Mouse (Mus musculus) adrenal gland, postnatal 36 days (tissue): ENCODE data around the gene Hist1h3e. TPM values are rescaled to one million over a fixed set of nuclear protein-coding genes. Genes with fewer than 3 reads are reported as not detected.

Source experiments
- DNase-seq, 2 experiments: peaks; one replicate each; pipeline ENCODE4 v3.0.0; 2021; ENCODE audit warnings: mixed read lengths in 1 of 2
- total RNA-seq, 2 experiments: library from RNA; stranded (reverse); gene quantifications; 2 replicates each; pipeline ENCODE4 v1.2.3; 2021

Hist1h3e gene
- total RNA-seq, 2 experiments from 2014 or later, result 56.1 to 72.9 TPM

DNA sequence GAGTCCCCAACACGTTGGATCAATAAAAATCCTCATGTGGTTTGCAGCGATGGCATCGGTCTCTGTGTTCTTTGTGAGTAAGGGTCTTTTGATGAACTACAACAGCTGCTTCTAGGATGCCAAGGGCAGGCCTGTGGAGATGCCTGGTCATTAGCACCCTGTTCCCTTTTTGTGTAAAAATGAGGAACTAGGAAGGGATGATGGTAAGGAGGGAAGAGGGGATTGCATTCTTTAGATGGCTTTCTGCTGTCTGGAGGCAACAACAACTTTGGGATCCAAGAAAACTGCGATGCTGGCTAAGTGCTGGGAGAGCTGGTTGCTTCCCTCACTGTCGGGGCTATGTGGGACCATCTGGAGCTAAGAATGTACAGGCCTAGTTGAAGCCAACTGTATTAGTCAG is 23.9 kb downstream of the Hist1h3e start:
- DNase-seq, result no peak

DNA sequence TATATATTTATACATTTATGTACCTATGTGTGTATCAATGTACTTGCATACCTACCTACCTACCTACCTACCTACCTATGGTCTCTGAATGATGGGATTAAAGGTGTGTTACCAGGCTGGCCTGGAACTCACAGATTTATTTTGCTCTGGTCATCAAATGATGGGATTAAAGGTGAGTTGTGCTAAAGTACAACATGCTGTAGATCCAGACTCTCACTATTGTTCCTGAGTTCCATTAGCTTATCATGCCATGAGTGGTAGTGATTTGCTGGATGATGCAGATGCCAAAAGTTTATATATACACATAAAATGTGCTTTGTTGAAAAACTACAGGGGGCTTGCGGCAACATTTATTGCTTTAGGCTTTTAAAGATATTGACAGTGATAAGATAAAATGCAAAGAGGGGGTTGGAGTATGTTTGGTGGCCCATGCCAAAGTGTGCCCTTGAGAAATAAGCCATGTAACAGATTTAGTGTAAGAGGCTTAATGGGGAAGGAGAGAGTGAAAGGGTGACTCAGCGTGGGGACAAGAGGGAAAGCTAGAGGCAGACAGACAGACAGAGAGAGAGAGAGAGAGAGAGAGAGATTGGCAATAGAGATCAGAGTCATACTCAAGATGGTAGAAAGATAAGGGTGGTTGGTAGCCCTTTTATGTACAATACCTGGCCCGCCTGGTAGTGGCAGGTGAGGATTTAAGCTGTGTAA is 25.0 kb downstream of the Hist1h3e start:
- no peak for DNase-seq

DNA sequence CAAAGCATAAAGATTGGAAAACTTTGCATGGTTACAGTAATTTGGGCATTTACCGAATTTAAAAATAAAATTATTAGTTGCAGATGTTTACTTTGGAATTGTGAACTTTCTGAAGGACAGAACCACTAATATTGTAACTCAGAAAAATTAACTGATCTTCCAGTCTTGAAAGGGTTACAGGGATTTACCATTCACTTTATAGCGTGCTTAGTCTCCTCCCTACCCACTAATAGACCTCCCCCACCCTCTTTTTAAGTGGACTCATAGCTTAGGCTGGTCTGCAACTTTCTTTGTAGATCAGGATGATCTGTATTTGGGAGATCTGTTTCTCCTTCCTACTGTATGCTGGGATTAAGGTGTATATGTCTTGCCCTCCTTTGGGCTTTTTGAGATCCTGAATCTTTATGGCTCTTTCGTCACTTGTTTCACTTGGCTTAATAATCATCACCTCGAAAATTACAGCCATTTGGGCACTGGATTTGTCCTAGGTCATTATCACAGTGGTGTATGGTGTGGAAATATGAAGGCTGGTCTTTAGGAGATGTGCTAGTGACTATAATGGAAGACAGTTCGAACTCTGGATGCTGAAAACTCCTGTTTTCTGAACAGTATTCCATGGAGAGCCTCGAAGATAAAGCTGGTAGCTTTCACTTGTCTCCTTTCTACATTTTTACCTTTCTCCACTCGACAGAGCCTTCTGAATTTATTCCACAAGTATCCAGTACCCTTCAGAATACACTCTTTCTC is 25.9 kb downstream of the Hist1h3e start:
- DNase-seq, result no peak

DNA sequence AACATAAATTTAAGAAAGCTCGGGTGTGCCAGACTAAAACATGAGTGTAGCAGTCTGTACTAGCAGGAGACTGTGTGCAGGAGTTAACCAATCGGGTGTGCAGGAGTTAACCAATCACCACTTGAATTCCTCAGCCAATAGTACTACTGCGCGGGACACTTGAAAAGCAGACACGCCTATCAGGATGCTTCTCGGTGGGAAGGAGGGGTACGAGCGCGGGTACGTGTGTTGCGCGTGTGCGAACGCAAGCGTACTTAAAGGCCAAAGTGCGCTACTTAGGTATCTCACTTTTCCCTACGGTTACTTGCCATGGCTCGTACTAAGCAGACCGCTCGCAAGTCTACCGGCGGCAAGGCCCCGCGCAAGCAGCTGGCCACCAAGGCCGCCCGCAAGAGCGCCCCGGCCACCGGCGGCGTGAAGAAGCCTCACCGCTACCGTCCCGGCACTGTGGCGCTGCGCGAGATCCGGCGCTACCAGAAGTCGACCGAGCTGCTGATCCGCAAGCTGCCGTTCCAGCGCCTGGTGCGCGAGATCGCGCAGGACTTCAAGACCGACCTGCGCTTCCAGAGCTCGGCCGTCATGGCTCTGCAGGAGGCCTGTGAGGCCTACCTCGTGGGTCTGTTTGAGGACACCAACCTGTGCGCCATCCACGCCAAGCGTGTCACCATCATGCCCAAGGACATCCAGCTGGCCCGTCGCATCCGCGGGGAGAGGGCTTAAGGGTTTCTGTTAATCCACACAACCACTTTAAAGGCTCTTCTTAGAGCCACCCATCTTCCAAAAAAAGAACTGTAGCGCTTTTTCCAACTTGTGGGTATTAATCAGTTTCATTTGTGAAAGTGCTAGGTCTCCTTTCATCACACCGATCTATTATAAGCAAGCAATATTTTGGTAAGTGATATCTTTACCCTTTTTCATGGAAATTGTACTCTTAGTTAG is 26.8 kb downstream of the Hist1h3e start, which contains the start of gene Hist1h3g:
Gene Hist1h3g (plus strand): TSS at position 286 of the 939 bp plus-strand sequence.
- peak; percentile 85 to 88 for DNase-seq

DNA sequence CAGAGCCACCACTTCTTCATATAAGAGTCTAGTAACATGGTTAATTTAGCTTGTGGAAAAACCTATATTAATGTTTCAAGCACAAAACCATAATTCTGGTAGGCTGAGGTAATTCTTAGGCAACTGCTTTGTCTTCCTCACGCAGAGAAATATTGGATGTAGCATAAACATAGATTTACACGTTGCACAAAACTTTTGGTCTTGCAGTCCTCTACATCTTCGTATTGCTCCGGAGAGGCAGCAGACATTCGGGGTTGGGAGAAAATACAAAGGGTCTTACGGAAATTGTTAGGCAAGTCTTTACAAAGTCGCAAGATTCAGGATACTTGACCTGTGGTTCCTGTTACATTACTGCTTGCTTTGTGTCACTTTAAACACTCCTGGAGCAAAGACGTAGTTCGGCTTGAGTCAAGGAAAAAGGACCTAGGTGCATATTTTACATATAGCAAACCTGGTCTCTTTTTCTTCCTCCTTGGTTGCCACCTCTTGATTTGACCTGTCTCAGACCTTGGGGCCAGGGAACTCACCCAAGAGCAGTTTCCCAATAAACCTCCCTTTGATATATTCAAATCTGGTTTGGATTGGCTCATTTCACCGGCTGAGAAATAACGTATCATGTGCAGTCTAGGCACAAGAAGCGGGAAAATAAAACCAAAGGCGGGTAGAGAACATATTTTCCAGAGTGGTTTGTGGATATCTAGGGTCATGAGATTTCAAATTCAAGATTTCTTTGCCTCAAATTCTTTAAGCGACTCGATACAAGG is 27.6 kb downstream of the Hist1h3e start:
- DNase-seq, result peak in 1 of 2 experiments; percentile 16

DNA sequence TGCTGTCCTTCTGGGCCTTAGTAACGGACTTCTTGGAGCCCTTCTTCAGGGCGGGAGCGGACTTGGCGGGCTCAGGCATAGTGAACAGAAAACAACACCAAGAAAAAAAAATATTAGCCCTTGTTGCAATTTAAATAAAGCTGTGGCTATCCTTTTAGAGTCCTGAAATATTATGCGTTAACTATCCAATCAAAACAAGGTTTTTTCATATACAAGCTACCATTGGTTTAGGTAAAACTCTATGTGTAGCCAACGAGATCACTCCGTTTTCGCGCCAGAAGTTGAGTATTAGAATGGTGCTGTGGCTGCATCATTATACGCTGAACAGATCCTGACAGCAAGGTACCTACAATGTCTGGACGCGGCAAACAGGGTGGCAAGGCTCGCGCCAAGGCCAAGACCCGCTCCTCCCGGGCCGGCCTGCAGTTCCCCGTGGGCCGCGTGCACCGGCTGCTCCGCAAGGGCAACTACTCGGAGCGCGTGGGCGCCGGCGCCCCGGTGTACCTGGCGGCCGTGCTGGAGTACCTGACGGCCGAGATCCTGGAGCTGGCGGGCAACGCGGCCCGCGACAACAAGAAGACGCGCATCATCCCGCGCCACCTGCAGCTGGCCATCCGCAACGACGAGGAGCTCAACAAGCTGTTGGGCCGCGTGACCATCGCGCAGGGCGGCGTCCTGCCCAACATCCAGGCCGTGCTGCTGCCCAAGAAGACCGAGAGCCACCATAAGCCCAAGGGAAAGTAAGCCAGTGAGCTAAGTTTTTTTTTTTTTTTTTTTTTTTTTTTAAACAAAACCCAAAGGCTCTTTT is 28.4 kb downstream of the Hist1h3e start, which contains the start of gene Hist1h2af:
Gene Hist1h2af (plus strand): TSS at position 347 of the 808 bp plus-strand sequence.
- peak; percentile 61 to 67 for DNase-seq

DNA sequence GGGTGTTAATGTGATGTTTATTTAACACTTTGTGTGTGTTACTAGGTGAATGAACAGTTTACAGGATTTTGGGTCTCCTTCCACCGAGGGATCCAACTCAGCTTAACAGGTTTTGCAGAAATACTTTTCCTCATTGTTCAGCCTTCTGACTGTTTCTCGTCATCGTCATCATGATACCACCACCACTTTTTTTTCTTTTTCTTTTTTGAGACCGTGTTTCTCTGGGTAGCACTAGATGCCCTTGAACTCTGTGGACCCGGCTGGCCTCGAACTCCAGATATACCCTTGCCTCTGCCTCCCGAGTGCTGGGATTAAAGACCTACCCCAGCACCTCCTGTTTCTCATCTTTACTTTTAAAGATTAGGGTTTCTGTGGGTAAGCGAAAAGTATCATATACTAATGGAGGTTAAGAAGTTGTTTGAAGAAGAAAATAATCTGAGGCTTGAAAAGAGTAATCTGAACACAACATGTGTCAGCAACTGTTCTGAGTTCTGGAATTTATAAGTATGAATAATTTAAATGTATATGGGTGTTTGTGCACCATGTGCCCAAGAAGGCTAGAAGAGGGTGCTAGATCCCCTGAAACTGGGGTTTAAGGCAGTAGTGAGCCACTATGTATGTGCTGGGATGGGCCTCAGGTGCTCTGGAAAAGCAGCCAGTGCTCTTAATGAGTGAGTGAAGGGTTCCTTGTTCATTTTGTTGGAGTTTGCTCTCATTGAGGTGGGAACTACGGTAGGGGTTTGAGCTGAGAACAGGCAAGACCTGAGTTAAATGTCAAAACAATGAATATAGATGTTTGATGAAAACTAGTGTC is 29.7 kb downstream of the Hist1h3e start:
- DNase-seq, result no peak

DNA sequence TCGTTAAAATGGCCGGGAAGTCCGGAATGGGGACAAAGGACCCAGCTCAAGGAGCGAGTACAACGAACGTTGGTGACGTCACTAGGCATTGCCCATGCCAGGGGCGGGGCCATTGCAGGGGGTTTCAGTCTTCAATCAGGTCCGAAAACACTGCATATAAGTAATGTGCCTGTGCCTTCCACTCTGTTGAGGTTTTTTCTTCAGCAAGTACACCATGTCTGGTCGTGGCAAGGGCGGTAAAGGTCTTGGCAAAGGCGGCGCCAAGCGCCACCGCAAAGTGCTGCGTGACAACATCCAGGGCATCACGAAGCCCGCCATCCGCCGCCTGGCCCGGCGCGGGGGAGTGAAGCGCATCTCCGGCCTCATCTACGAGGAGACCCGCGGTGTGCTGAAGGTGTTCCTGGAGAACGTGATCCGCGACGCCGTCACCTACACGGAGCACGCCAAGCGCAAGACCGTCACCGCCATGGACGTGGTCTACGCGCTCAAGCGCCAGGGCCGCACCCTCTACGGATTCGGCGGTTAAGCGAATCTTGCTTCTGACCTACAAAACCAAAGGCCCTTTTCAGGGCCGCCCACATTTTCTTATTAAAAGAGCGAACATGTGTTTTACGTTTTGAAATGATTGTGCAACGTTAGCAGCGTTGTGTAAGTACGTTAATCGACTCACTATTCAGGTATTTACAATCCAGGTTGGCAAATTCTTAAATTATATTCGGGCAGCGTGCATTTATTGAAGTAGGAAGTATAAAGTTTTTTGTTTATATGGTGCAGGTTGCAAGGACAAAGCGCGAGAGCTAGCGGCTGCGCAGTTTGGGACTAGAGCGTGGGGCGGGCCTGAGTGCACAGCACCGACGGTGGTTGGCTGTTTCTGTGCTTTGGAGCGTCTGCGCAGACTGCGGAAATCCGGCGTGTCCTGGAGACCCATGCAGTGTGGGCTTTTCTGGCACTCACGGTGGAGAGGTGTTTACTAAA is 31.0 kb downstream of the Hist1h3e start, which contains the start of gene Hist1h4h:
Gene Hist1h4h (plus strand): TSS at position 150 of the 975 bp plus-strand sequence.
- DNase-seq, result peak; percentile 93 to 94

DNA sequence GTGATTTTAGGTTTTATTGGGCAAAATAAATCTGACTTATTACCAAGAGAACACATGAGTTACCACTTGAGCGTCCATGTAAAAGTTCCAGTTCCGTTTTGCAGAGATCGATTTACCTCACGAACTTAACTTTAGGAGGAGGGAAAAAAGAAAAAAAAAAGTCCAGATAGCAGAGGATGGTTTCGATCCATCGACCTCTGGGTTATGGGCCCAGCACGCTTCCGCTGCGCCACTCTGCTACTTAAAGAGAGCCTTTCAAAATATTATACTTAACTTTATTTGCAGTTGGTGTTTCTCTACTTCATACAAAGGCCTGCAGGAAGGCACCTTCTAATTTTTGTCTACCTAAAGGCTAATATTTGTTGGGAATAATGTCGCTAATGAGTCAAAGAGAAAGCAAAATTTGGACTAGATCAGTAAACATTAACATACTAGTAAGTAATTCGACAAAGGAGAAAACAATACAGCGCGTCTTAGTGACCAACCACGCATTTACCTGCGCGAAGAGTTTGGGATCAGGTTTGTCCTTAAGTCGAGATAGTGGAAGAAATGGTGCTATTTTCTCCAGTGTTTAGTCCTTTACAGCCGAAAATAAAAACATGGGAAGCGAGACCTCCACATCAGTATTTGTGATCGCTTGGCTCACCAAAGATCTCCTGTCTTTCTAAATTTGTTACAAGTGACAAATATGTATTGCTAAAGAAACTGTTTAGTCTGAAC is 31.8 kb downstream of the Hist1h3e start:
- DNase-seq, result peak; percentile 41 to 56

DNA sequence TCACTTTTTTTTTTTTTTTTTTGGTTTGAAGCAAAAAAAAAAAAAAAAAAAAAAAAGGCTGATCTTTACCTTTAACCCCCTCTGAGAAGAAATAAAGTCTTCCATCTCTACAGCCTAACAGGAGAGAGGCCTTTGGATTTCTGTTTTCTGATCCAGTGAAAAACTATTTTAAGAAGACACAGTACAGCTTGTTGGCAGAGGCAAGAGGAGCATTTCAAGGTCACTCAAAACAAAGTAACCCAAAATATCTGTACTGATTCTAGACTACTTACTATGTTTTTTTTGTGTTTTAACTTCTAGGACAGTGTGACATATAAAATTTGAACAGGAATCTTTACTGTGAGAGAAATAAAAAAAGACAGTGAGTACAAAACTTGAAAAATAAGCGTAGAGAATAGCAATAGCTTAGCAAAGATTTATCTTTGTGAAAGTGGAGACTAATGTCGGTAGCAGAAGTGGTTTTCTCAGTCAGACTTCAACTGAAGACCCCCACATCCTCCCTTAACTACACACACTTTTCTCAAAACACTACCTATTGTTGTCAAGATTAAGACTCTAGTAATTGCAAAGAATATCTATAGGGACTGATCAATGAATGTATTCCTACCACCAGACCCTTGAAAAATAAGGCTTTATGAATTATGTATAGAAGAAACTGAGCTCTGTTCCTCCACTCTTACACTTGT is 32.5 kb downstream of the Hist1h3e start:
- DNase-seq, result no peak

DNA sequence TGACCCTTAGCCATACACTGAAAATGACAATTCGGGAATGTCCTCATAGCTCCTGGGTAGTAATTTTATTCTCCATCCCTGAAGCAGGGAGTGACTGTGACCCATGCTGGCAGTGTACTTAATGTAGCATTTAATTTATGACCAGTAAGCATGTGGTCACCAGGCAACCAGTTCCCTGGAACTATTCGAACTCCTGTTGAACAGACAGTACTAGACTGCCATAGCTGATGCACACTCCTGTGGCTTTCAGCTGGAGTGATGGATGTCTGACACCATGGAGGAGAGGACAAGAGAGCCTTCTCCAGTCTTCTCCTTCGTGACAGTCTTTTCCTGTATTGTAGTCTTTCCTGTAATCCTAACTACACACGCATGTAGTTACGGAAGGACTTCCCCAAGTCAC is 33.2 kb downstream of the Hist1h3e start:
- DNase-seq, result no peak

DNA sequence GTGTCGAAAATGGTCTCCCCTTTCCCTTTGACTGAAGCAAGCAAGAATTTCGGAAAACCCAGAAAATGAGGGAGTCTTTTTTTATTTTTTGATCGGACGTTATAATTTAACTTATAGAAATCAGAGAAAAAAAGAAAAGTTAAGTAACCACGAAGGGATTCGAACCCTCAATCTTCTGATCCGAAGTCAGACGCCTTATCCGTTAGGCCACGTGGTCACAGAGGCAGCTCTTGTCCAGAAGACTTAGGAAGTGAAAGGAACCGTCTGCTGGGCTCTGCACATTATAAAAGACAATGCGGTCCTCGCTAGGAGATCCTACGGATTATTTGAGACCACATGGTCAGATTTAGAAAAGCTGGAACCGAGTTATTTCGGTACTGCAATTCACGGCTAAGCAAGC is 35.9 kb downstream of the Hist1h3e start:
- peak; percentile 88 to 92 for DNase-seq

DNA sequence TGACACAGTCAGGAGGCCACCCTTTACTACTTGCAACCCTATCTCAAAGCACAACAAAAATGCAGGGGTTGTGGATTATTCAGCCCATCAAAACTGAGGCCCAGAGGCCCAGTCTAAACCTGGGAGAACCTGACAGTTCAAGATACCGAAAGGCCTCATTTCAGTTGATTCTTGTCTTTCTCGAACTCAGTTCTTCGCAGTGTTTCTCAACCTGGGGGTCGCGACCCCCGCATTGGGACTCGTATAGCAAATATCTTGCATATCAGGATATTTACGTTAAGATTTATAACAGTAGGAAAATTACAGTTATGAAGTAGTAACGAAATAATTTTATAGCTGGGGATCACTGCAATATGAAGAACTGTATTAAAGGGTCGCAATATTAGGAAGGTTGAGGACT is 36.3 kb downstream of the Hist1h3e start:
- DNase-seq, result no peak

DNA sequence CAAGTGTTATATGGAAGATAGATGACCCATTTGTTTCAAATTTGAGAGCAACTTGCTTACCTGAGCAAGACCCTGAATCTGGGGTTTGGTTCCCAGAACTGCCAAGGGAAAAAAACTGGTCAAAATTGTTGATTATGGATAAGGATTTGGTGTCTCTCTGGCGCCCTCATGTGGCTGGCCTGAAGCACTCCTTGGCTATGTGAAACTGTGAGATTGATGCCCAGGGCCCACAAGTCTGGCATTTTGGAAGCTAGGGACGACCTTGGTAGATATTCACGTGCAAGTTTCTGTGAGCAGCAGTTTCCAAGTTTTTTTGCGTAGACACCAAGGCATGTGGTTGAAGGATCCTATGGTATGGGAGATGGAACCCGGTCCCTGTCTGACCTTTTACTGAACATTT is 37.5 kb downstream of the Hist1h3e start:
- peak; percentile 84 to 86 for DNase-seq

DNA sequence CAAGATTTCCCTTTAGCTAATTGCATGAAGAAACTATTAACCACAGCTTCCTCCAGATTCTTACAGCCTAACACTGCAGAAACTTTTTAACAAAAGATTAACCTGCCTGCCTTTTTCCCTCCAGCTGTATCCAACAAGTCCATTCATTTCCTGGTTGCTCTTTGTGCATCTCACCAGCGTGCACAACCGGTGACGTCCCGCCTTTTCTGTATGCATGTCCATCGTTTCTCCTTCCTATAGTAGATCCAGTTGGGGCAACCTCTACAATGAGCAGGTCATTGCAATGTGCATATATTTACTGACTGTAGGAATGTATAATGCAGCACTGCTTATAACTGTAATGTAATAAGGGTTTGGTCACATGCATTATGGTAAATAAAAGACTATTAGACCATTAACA is 38.2 kb downstream of the Hist1h3e start:
- DNase-seq, result no peak

DNA sequence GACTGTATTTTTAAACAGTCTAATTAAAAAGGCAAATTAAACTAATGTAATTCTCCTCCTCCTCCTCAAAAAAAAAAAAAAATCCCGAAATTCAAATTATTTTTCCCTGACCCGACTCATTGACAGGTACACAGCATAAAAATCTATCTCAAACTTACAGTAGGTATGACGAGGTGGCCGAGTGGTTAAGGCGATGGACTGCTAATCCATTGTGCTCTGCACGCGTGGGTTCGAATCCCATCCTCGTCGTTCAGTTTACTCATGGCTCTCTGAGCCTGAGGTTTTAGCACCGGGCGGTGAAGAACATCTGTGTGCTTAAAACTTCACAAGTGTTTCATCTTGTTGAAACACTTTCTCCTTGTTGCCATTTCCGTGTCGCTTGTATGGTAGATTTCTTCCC is 40.5 kb downstream of the Hist1h3e start:
- DNase-seq, result peak; percentile 81 to 84

DNA sequence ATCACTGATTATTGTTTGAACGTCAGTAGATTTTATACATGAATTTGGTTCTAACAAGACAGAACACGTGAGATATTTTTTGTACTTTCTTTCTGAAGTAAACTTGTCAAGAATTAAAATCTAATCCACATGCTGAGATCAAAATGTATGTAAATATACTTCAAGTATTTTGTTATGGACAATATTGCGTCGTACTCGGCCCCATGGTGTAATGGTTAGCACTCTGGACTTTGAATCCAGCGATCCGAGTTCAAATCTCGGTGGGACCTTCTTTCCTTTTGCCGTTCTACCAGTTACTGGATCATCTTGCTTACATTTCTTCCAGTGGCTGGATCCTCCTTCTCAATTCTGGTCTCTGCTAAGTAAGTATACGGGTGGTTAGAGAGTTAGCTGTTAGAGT is 42.8 kb downstream of the Hist1h3e start:
- peak; percentile 75 to 83 for DNase-seq
